Mouse (Mus musculus) ES-E14 (cell line): ENCODE results near the gene Muc4. TPM values are rescaled to one million over a fixed set of nuclear protein-coding genes. Genes with fewer than 3 reads are reported as not detected.

ENCODE experiments used
- DNase-seq: peaks from one replicate; pipeline ENCODE4 v3.0.0-alpha.2; 2013; ENCODE audit warnings: low read depth, low spot score
- H3K27ac ChIP-seq: 2 replicates; pipeline ENCODE4 v1.5.1; 2012; ENCODE audit warnings: low read depth, mild to moderate bottlenecking, low read length, moderate library complexity, mixed read lengths; ENCODE audit not compliant: poor library complexity, insufficient read depth, severe bottlenecking
- H3K36me3 ChIP-seq: 2 replicates; pipeline ENCODE4 v1.6.1; 2012; ENCODE audit warnings: mild to moderate bottlenecking, low read length, moderate library complexity, mixed read lengths; ENCODE audit not compliant: control insufficient read depth, poor library complexity, insufficient read depth, severe bottlenecking
- H3K4me1 ChIP-seq, 2 experiments: fragments of 150-350 bp in 1 of 2; sonication (generic) in 1 of 2; 2 replicates each; pipeline ENCODE4 v1.6.1; 2012; ENCODE audit warnings: low read length in 2 of 2, mild to moderate bottlenecking in 1 of 2, mixed read lengths in 1 of 2; ENCODE audit not compliant: control insufficient read depth in 2 of 2, insufficient read depth in 2 of 2, poor library complexity in 1 of 2
- H3K4me3 ChIP-seq, 2 experiments: fragments of 150-350 bp in 1 of 2; sonication (generic) in 1 of 2; 2 replicates each; pipeline ENCODE4 v1.5.1; 2012; ENCODE audit warnings: low read length in 2 of 2, low read depth in 1 of 2, mild to moderate bottlenecking in 1 of 2, mixed read lengths in 1 of 2; ENCODE audit not compliant: insufficient read depth in 1 of 2, poor library complexity in 1 of 2, severe bottlenecking in 1 of 2
- H3K9ac ChIP-seq: 2 replicates; pipeline ENCODE4 v1.6.1; 2012; ENCODE audit warnings: low read depth, mild to moderate bottlenecking, low read length, mixed read lengths; ENCODE audit not compliant: poor library complexity, insufficient read depth, severe bottlenecking
- H3K9me3 ChIP-seq: fragments of 150-350 bp; sonication (generic); 2 replicates; pipeline ENCODE4 v1.6.1; 2012; ENCODE audit warnings: low read depth, mild to moderate bottlenecking, low read length; ENCODE audit not compliant: control insufficient read depth, insufficient read depth
- CHD2 ChIP-seq: IDR thresholded peaks from 2 replicates; pipeline ENCODE4 v1.6.1; 2014; ENCODE audit warnings: mild to moderate bottlenecking, low read depth, low read length, inconsistent platforms
- HCFC1 ChIP-seq: IDR thresholded peaks from 2 replicates; pipeline ENCODE4 v1.6.1; 2012; ENCODE audit warnings: low read length, inconsistent platforms, borderline replicate concordance; ENCODE audit not compliant: insufficient read depth
- MAFK ChIP-seq: IDR thresholded peaks from 2 replicates; pipeline ENCODE4 v1.6.1; 2014; ENCODE audit warnings: mild to moderate bottlenecking, low read depth, low read length, inconsistent platforms; ENCODE audit not compliant: insufficient read depth
- ZC3H11A ChIP-seq: IDR thresholded peaks from 2 replicates; pipeline ENCODE4 v1.6.1; 2012; ENCODE audit warnings: low read depth, mild to moderate bottlenecking, inconsistent platforms, low read length, borderline replicate concordance
- ZNF384 ChIP-seq: IDR thresholded peaks from 2 replicates; pipeline ENCODE4 v1.6.1; 2012; ENCODE audit warnings: low read depth, low read length, inconsistent platforms
- in situ Hi-C, 2 experiments: fragments of 600-800 bp; cut with MboI; formaldehyde crosslinking; loops; one replicate each; pipeline ENCODE4 v1.15.1; 2025; ENCODE audit warnings: low sequenced_read_pairs in 2 of 2, inconsistent platforms in 1 of 2; ENCODE audit not compliant: unreplicated experiment in 2 of 2
- total RNA-seq: library from RNA; depleted of rRNA; stranded (reverse); fragments of 300-350 nt; gene quantifications from 2 replicates; pipeline ENCODE4 v1.2.3, GENCODE M21; 2012

Muc4 gene
- total RNA-seq, 1 experiment = 0.13 TPM

DNA sequence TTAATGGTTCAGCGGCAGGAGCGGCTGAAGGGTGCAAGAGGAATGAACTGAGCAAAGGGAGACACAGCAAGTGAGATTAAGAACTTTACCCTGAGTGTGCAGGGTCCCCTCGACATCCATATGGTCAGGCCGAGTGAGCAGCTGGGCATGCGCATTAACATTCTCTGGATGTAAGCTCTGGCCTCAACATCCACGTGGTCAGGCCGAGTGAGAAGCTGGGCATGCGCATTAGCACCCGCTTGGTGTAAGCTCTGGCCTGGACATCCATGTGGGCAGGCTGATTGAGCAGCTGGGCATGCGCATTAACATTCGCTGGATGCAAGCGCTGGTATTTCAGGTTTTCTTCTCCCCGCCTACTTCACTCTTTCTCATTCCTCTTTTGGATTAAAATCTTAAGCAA is 49.2 kb downstream of the Muc4 start:
- Histone ChIP-seq H3K36me3 (no peaks in the 10 kb centered on the region), H3K9me3 (no peaks in the 10 kb centered on the region), H3K27ac (no peak overlapping the region), H3K4me1 (no peaks in the 10 kb centered on the region), H3K4me3 (no peak overlapping the region), H3K9ac (no peak overlapping the region)
- TF ChIP-seq HCFC1 (no peak), ZC3H11A (no peak), ZNF384 (no peak), CHD2 (no peak), MAFK (no peak)
- DNase-seq = no peak
- in situ Hi-C loops = no loop called here

DNA sequence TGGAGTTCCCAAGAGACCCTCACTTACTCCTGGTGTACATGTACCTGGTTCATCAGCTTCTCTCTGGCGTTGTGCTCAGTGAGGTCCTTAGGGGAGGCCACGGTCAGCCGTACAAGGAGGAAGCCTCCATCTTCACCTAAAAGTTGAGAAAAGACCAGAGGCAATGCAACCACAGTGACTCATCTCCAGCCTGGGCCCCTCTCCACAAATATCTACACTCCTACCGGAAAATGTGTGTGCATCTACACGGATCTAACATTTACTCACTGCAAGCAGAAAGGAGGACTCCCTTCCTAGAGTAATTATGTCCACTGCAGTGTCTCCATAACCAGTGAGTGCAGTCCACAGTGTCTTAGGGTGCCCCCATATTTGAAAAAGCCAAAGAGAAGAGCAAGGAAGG is 54.4 kb downstream of the Muc4 start:
- Histone ChIP-seq H3K36me3 (no peaks in the 10 kb centered on the region), H3K9me3 (no peaks in the 10 kb centered on the region), H3K27ac (no peak overlapping the region), H3K4me1 (no peaks in the 10 kb centered on the region), H3K9ac (no peak overlapping the region), H3K4me3 (no peak overlapping the region)
- in situ Hi-C loops = no loop called here
- no peak for DNase-seq
- TF ChIP-seq CHD2 = no peak
- TF ChIP-seq ZNF384 = no peak
- TF ChIP-seq HCFC1 = no peak
- no peak for TF ChIP-seq ZC3H11A
- no peak for TF ChIP-seq MAFK

DNA sequence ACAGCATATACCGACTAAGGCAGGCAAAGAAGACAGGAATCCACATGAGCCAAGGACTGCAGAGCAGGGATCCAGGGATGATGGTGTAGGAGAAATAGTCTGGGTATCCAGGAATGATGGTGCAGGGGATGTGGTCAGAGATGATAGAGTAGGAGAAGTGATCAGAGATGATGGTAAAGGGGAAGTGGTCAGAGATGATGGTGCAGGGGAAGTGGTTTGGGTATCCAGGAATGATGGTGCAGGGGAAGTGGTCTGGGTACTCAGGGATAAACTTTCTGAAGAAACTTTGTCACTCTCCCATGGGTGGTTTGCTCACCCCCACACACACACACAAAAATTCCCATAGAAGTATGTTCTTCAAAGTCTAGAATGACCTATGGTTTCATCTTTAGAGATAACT is 59.5 kb downstream of the Muc4 start:
- Histone ChIP-seq H3K9me3 (no peaks in the 10 kb centered on the region), H3K27ac (no peak overlapping the region), H3K4me1 (peaks cover 3 to 5% of the 10 kb centered on the region in 2 experiments; a peak in 3 of 4 replicates), H3K4me3 (no peak overlapping the region), H3K9ac (no peak overlapping the region), H3K36me3 (no peaks in the 10 kb centered on the region)
- in situ Hi-C loops = no loop called here
- TF ChIP-seq ZC3H11A = no peak
- TF ChIP-seq HCFC1 = no peak
- TF ChIP-seq ZNF384 = no peak
- TF ChIP-seq CHD2 = no peak
- TF ChIP-seq MAFK = no peak
- no peak for DNase-seq

DNA sequence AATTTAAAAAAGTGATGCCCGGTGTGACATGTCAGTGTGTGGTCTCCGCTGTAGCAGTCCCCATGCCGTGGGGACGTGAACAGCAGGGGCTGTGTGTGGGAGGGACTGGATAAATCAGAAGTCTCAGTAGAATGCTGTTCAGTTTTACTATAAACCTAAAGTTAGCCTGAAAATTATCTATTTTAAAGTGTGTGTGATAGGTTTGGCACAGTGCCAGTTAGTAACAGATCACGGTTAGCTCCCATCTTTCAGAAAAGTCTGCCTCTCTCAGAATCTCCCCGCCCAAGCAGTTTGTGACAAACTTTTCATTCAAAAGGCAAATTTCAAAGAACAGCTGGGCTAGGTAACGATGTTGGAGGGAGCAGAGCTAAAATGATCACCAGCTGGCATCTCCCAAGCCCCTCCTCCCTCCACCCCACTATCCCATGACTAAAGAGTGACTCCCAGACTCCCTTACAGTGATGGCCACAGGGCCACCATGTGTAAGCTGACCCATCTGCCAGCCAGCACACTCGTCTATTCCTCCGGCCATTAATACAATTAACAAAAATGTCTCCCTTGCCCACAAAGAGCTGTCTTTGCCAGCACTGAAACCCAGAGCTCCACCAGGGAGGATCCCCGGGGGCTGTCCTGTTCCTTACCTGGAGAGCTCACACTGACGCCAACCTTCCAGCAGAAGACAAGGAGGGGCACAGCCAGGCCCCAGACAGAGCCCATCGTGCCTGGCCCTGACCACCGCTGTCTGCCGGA is 61.2 kb downstream of the Muc4 start:
- DNase-seq = no peak
- Histone ChIP-seq H3K9me3 (no peaks in the 10 kb centered on the region), H3K4me3 (no peak overlapping the region), H3K36me3 (no peaks in the 10 kb centered on the region), H3K4me1 (peaks cover 4 to 7% of the 10 kb centered on the region in 2 experiments), H3K9ac (no peak overlapping the region), H3K27ac (no peak overlapping the region)
- in situ Hi-C loops = no loop called here
- no peak for TF ChIP-seq HCFC1
- no peak for TF ChIP-seq ZNF384
- no peak for TF ChIP-seq MAFK
- TF ChIP-seq CHD2 = no peak
- TF ChIP-seq ZC3H11A = no peak

DNA sequence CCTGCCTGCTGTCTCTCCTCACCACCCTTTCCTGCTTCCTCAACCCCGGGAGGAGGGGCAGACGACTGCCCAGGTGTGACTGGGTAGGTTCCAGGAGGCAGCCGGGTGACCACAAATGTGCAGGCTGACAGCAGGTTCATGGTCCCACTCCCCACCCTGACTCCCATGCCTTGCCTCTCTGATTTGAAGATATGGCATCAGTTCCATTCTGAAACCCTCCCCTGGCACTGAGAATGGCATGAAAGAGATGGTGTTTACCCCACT is 61.7 kb downstream of the Muc4 start, which contains the start of gene Muc20:
Gene Muc20, minus strand, starts transcription at position 10 of the 264 bp plus-strand sequence.
- TF ChIP-seq HCFC1 (no peak), MAFK (no peak), CHD2 (no peak), ZC3H11A (no peak), ZNF384 (no peak)
- H3K9me3 ChIP-seq = no peaks in the 10 kb centered on the region
- no peak for DNase-seq
- H3K36me3 ChIP-seq = no peaks in the 10 kb centered on the region
- in situ Hi-C loops = no loop called here
- no peak within 1 kb of the TSS for H3K9ac ChIP-seq
- H3K27ac ChIP-seq = no peak within 1 kb of the TSS
- no peak within 1 kb of the TSS for H3K4me3 ChIP-seq
- H3K4me1 ChIP-seq = peaks cover 4 to 8% of the 10 kb centered on the region in 2 experiments
